Mouse (Mus musculus) adrenal gland, postnatal 0 days (tissue): Measurements from ENCODE around the gene P4ha3. TPM values are rescaled to one million over a fixed set of nuclear protein-coding genes. Genes with fewer than 3 reads are reported as not detected.

Experiments
- polyA plus RNA-seq: library from polyadenylated mRNA; unstranded; fragments of >200 nt; fragmentation: Nextera tagmentation; extraction: Ambion mirVana; gene quantifications from 2 replicates; pipeline ENCODE4 v1.2.1, GENCODE M21; 2015

The P4ha3 gene
- polyA plus RNA-seq: 2.3 and 3.8 TPM in 2 replicates

DNA sequence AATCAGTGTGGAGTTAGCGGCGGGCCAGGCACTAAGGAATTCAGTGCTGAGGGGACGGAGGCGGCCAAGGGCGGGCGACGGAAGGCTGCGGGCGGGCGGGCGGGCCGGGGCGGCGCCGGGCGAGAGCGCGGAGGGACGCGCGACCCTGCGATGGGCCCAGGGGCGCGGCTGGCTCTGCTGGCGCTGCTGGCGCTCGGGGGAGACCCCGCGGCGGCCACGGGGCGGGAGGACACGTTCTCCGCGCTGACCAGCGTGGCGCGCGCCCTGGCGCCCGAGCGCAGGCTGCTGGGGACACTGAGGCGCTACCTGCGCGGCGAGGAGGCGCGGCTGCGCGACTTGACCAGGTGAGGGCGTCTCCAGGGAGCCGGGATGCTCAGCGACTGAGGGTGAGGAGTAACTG lies at the start of gene P4ha3:
Gene P4ha3 (plus strand): TSS at position 138 of the 400 bp plus-strand sequence.

Other genes with a start within 250 kb of the P4ha3 start
- 15.6 and 27.5 TPM in 2 replicates for gene Pold3, start 164.0 kb upstream of the P4ha3 start, polyA plus RNA-seq
- gene Lipt2, start 126.2 kb upstream of the P4ha3 start, polyA plus RNA-seq: 14.0 and 17.5 TPM in 2 replicates
- gene Kcne3, start 109.0 kb upstream of the P4ha3 start, polyA plus RNA-seq: 6.1 and 8.0 TPM in 2 replicates
- gene Pgm2l1, start 58.1 kb upstream of the P4ha3 start, polyA plus RNA-seq: 2.0 and 5.6 TPM in 2 replicates
- gene C2cd3, start 86.7 kb downstream of the P4ha3 start, polyA plus RNA-seq: 7.0 and 7.6 TPM in 2 replicates
- 31.2 and 35.7 TPM in 2 replicates for gene Ppme1, start 86.8 kb downstream of the P4ha3 start, polyA plus RNA-seq
- gene Ucp3, start 187.5 kb downstream of the P4ha3 start, polyA plus RNA-seq: 0.76 and 1.1 TPM in 2 replicates
- gene Ucp2, start 207.8 kb downstream of the P4ha3 start, polyA plus RNA-seq: 205 and 275 TPM in 2 replicates
- gene Dnajb13, start 229.4 kb downstream of the P4ha3 start, polyA plus RNA-seq: 0.30 and 0.48 TPM in 2 replicates